Mouse (Mus musculus): ENCODE measurements at regions not wholly inside any gene's neighbourhood (a gene's known extent, or its start where the extent isn't known, plus 50 kb on each side); places are given as distances from the start of the nearest gene placed in this dataset.

DNA sequence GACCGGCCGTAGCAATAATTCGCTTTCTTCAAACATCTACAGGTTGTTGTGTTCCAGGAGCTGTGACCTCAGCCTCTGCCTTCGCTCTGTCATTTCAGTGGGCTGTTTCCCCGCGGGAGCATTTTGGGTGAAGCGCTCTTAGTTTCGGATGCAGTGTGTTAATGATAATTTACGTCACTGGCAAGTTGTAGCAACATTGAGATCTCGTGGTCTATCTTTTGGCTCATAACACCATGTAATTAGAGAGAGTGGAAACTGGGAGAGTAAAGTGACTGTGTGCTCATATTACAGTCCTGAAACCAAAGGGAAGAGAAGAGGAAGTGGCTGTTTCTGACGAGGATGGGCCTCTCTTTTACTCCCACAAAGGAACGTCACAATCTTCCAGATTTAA lies 171.4 kb upstream of the Map3k1 start:
- no peak for DNase-seq

- DNase-seq: no peak
Observed at GRCm38 (mm10) chr13:111981103-111981502, 172.3 kb upstream of the Map3k1 start.

DNA sequence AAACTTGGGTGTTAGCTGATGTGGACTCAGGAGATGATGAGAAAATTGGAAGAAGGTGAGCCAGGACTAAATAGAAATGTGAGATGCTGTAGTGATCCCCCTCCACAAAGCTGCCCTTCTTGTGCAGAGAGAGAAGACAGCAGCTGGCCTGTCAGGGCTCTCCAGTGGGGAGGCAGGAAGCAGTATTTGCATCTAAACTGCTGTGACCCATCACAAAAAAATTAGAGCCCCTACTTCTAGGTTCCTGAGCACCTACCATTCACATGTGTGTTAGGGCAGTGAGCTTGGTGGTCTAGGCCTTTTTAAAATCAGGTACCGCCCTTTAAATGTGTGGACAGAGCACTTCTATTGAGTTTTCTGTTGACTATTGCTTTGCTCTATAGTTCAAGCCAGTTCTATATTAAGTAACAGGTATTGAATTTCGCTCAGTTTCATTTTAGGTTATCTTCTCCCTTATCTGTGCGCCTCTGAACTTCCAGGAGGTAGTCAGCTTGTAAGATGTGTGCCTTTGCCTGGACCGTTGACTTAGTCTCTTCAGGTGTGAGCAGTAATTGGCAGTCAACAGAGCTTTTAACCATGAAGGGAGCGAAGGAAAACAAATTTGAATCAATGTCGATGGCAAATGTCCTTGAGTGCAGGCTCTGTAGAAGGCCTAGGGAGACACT lies 174.1 kb upstream of the Map3k1 start:
- no peak for DNase-seq

GRCm38 (mm10) chr13:111984081-111984574 lies 175.3 kb upstream of the Map3k1 start:
- no peak for DNase-seq

GRCm38 (mm10) chr13:111985406-111985805 lies 176.6 kb upstream of the Map3k1 start:
- no peak for DNase-seq

DNA sequence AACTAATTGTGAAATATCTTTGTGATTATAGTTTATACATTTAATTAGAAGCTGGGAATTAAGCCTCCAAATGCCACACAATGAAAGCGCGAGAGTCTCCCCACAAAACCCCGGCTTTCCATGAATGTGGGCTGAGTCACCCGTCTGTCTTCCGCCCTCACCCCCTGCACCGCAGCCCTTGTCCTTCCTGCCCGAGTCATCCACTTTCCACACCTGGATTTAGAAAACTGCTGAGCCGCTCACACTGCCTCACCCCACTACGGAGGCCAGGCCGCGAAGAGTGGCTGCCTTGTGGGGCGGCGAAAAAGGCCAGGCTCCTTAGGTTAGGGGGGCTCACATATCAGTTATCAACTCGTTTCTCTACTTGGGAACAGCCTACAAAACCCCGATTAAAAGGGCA lies 177.9 kb upstream of the Map3k1 start:
- no peak for DNase-seq

- DNase-seq: no peak
Observed at GRCm38 (mm10) chr13:111987420-111987819, 178.6 kb upstream of the Map3k1 start.

DNA sequence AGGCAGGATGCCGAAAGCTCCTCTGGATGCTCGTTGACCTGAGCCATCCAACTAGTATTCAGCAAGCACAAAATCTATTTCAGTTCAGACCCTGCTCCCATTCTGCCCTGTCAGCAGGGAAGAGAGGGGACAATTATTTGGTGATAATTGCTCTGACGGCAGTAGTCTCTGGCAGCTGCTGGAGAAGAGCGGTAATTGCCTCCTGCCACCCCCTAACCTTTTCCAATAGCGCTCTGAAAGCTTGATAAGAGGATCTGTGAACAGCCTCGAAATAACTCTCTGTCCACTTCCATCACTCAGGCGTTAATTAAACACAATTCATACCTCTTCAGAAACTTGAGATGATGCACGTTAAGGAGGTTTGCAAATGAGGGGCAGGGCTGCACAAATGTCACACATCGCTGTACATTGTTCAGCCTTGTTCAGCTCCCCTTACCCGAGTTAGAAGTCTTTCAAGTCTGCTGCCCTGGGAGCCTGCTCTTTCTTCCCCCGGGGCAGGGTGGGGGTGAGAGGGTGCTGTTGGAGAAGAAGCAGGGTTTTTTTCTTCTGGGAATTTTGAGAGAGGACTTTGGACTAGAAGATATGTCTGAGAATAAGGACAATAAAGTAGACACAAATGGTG lies 182.2 kb upstream of the Map3k1 start:
- DNase-seq: no peak

GRCm38 (mm10) chr13:111992075-111992847 lies 183.5 kb upstream of the Map3k1 start:
- DNase-seq: no peak

DNA sequence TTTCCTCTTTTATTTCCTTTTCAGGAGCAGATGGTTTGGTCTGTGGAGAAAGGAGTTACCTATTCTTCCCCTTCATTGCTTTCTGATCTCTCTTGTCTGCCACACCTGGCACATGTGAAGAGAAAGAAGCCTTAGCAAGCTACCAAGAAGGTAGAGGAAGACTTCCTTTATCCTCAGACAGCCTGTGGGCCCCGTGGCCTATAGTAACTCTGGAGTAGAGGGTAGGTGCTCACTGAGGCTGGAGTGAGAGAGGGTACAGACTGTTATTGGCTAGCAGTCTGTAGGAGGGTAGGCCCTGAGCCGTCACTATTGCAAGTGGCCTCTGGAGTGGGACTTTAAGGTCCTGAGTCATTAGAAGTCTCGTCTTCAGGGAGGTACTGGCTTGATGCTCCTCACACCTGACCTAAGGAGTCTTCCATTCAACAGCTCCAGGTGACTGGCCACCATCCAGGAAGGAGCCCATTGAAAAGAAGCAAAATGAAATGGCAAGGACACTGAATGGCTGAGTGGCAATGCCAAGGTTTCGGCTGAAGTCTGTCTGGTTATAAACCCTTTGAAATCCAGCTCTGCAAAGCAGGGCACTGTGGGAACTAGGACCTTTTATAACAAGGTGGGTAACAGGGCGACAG lies 186.2 kb upstream of the Map3k1 start:
- DNase-seq: no peak

DNA sequence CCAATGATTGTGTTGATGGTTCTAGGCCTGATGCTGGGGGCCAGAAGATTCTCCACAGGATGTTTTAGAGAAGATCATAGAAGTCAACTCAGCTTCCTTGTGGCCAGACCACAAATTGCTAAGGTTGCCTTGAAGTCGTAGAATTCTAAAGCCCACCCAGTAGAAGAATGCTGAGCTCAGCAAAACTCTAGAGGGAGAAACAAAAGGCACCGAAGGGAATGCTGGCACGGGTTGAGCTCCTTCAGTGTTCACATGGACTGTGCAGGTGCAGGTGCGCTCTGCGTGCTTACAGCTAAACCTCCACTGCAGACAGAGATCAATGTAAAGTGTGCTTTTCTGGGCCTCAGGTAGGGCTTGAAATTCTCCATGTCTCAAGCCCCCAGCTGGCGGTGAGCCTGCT lies 186.9 kb upstream of the Map3k1 start:
- DNase-seq: no peak

DNA sequence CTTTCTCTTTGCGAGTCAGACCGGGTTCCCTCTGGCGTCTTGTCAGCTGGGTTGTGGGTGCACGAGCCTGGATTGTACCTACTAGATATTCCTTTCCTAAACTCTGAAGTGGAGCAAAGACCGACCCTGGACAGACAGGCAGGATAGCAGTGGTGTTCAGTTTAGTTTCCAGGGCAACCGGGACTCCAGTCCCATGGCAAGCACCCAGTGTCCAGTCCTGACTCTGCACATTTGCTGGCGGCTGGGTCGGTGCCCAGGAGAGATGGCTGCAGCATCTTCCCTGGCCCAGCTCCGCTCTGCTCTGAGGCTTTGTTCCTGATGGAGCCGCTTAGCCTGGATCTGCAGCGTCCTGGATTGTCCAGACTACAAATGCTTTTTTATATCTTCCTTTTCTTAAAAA lies 188.1 kb upstream of the Map3k1 start:
- DNase-seq: no peak

GRCm38 (mm10) chr13:111997980-111998945 lies 189.5 kb upstream of the Map3k1 start:
- DNase-seq: no peak

DNA sequence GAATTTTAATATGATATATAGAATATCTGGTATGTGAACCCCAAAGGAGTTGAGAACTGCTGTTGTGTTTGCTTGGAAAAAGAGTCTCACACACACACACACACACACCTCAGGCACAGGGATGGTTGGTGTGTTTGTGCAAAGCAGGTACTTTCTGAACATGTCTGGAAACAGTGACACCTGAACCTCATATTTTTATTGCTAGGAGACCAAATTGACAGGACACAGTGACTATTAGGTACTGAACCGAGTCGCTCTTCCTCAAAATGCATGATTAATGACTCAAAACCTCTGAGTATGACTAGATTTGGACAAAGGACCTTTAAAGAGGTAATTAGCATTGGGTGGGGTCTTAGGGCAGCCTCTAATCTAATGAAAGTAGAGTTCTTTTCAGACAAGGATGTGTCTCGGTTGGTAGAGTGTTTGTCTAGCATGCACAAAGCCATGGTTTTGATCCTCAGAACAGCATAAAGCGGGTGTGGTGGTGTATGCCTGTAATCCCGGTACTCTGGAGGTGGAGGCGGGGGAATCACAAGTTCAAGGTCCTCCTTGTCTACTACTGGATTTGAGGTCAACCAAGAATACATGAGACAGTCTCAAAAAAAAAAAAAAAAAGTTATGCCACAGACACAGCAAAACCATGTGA lies 191.0 kb upstream of the Map3k1 start:
- no peak for DNase-seq

- no peak for DNase-seq
Observed at GRCm38 (mm10) chr13:112000293-112000665, 191.5 kb upstream of the Map3k1 start.

DNA sequence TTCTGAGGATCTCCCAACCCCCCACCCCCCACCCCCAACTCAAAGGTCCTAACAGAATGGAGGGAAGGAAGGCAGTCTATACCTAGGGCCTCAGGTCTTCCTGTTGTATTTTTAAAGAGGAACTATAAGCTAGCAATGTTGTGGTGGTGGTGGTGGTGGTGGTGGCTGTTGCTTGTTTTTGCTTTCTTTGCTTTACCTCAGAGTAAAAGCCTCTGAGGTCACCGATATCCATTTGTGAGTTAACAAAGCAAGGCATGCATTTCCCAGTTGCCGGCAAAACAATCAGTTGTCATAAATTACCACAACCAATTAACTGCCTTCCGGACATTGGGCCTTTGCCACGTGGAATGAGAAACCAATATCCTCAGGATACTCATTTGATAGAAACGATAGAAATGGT lies 191.9 kb upstream of the Map3k1 start:
- no peak for DNase-seq

GRCm38 (mm10) chr13:112001155-112002025 lies 192.6 kb upstream of the Map3k1 start:
- no peak for DNase-seq

- no peak for DNase-seq
Observed at GRCm38 (mm10) chr13:112002661-112003347, 194.0 kb upstream of the Map3k1 start.

DNA sequence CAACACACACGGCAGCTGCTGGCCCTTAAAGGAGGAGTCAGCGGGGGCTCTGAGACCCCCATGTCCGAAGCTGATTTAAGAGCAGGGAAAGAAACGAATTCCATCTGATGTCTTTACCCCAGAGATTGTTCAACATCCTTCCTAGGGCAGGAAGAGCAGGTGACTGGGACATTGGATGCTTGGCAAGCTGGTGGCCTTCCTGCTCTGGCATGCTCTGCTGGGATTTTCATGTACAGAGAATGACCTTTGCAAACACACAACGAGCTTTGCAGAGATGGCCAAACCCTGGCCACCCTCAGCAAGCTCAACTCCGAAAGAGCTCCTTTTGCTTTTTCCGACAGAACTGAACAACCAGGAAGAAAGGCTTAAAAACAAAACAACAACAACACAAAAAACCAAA lies 194.7 kb upstream of the Map3k1 start:
- DNase-seq: no peak

GRCm38 (mm10) chr13:112004126-112004525 lies 195.3 kb upstream of the Map3k1 start:
- no peak for DNase-seq

Measured in right cerebral cortex, postnatal 25 days (tissue).